In the genomic region with DNA sequence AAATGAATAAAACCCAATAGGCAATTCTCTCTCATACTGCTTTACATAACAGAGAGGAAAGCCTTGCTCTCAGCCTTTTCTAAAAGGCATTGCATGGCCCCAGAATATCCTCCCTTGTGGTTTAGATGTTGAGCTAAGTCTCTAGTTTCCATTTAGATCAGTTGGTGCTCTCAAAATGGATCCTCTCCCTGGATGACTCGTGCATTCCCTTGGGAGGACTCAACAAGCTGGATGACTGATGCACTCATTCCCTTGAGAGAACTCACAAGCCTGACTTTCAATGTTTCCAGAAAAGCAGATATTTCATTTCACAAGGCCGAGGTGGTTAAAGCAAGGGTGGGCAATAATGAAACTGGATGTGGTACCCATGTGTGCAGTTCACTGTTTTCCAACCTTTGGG, we compare ENCODE assay signal across 28 mouse cellular contexts. TPM values are rescaled to one million over a fixed set of nuclear protein-coding genes. Genes with fewer than 3 reads are reported as not detected.
"Had no signal": no experiment of that assay in that cellular context is flagged by ENCODE, and none has a peak within 500 bp of the region (broad histone marks: within the 10 kb centered on the region; RNA-seq: fewer than 3 reads in every experiment).

No protein-coding gene starts in this region.

- ATAC-seq: midbrain, embryonic 15.5 days had no signal

- DNase-seq: kidney, postnatal 10 days; kidney, postnatal 36 days; layer of hippocampus, postnatal 36 days; liver, embryonic 13.5 days; lung, adult 2 months; lung, postnatal 14 days; lung, postnatal 4 days; retina, postnatal 1 day; right cerebral cortex, postnatal 25 days; thymus, adult 2 months; thymus, postnatal 25 days had no signal

- H3K27me3 ChIP-seq: kidney, embryonic 15.5 days; midbrain, embryonic 12.5 days; midbrain, embryonic 15.5 days; neural tube, embryonic 13.5 days had no signal

RNA-seq across cellular contexts. Expression of a gene that starts 28.1 kb away (rescaled TPM):
- total RNA-seq: layer of hippocampus, adult 8-10 months; layer of hippocampus, postnatal 10 days; layer of hippocampus, postnatal 36 days; left cerebral cortex, adult 2 months; left cerebral cortex, postnatal 10 days; left cerebral cortex, postnatal 36 days; liver, adult 2 months; megakaryocyte progenitor cell, adult 5-6 weeks; neutrophil, adult 5-6 weeks had no signal
- polyA plus RNA-seq: kidney, embryonic 15.5 days; liver, adult 2 months; liver, embryonic 13.5 days; liver, embryonic 16.5 days; lung, embryonic 16.5 days; midbrain, embryonic 12.5 days; midbrain, embryonic 15.5 days; neural tube, embryonic 13.5 days; small intestine, adult 2 months; stomach, embryonic 14.5 days; stomach, postnatal 0 days had no signal
